Mouse (Mus musculus): ENCODE measurements around the gene Pde8b. TPM values are rescaled to one million over a fixed set of nuclear protein-coding genes. Genes with fewer than 3 reads are reported as not detected.
"Not testable (repeated sequence)": the region's sequence is repeated elsewhere in the genome, so short reads cannot be mapped to it uniquely, and the experiment has no call there.

The Pde8b gene
- total RNA-seq, 2 experiments from 2014 or later: 64.7 to 69.2 TPM

GRCm38 (mm10) chr13:95222569-95223426 is 27.3 kb downstream of the Pde8b start:
- DNase-seq (ENCODE audit: low spot score in 2 of 2): peak; percentile 51 to 61

GRCm38 (mm10) chr13:95221882-95222568 is 28.1 kb downstream of the Pde8b start:
- peak; percentile 19 to 32 for DNase-seq (ENCODE audit: low spot score in 2 of 2)

- DNase-seq (ENCODE audit: low spot score in 2 of 2): not testable (repeated sequence)
These were observed 34.4 kb downstream of the Pde8b start for GRCm38 (mm10) chr13:95215661-95216170.

GRCm38 (mm10) chr13:95212320-95212719 is 37.8 kb downstream of the Pde8b start:
- DNase-seq (ENCODE audit: low spot score in 2 of 2): no peak

- DNase-seq (ENCODE audit: low spot score in 2 of 2): not testable (repeated sequence)
These were observed 42.8 kb downstream of the Pde8b start for GRCm38 (mm10) chr13:95207301-95207700.

- no peak for DNase-seq (ENCODE audit: low spot score in 2 of 2)
These were observed 47.9 kb downstream of the Pde8b start for GRCm38 (mm10) chr13:95202151-95202758.

GRCm38 (mm10) chr13:95200817-95201216 is 49.3 kb downstream of the Pde8b start:
- DNase-seq (ENCODE audit: low spot score in 2 of 2): no peak

- no peak for DNase-seq (ENCODE audit: low spot score in 2 of 2)
These were observed 50.1 kb downstream of the Pde8b start for GRCm38 (mm10) chr13:95200036-95200435.

- DNase-seq (ENCODE audit: low spot score in 2 of 2): no peak
These were observed 53.9 kb downstream of the Pde8b start for GRCm38 (mm10) chr13:95196106-95196705.

- no peak for DNase-seq (ENCODE audit: low spot score in 2 of 2)
These were observed 58.2 kb downstream of the Pde8b start for GRCm38 (mm10) chr13:95191951-95192350.

- no peak for DNase-seq (ENCODE audit: low spot score in 2 of 2)
These were observed 61.0 kb downstream of the Pde8b start for GRCm38 (mm10) chr13:95189111-95189510.

- DNase-seq (ENCODE audit: low spot score in 2 of 2): no peak
These were observed 62.9 kb downstream of the Pde8b start for GRCm38 (mm10) chr13:95187153-95187665.

GRCm38 (mm10) chr13:95186741-95187035 is 63.4 kb downstream of the Pde8b start:
- no peak for DNase-seq (ENCODE audit: low spot score in 2 of 2)

GRCm38 (mm10) chr13:95185891-95186740 is 64.0 kb downstream of the Pde8b start:
- DNase-seq (ENCODE audit: low spot score in 2 of 2): no peak

- DNase-seq (ENCODE audit: low spot score in 2 of 2): no peak
These were observed 66.5 kb downstream of the Pde8b start for GRCm38 (mm10) chr13:95183686-95184085.

- DNase-seq (ENCODE audit: low spot score in 2 of 2): no peak
These were observed 69.9 kb downstream of the Pde8b start for GRCm38 (mm10) chr13:95180208-95180607.

- peak in 1 of 2 experiments; percentile 30 for DNase-seq (ENCODE audit: low spot score in 2 of 2)
These were observed 72.8 kb downstream of the Pde8b start for GRCm38 (mm10) chr13:95177326-95177725.

GRCm38 (mm10) chr13:95176399-95176798 is 73.7 kb downstream of the Pde8b start:
- no peak for DNase-seq (ENCODE audit: low spot score in 2 of 2)

GRCm38 (mm10) chr13:95174253-95174652 is 75.9 kb downstream of the Pde8b start:
- DNase-seq (ENCODE audit: low spot score in 2 of 2): peak in 1 of 2 experiments; percentile 54

- DNase-seq (ENCODE audit: low spot score in 2 of 2): no peak
These were observed 77.8 kb downstream of the Pde8b start for GRCm38 (mm10) chr13:95172346-95172745.
